Mouse (Mus musculus) kidney, adult 2 months (tissue): ENCODE data around the gene Thbs1. TPM values are rescaled to one million over a fixed set of nuclear protein-coding genes. Genes with fewer than 3 reads are reported as not detected.

Source experiments
- DNase-seq: peaks from one replicate; pipeline ENCODE4 v3.0.0; 2021
- H3K27ac ChIP-seq: fragments of 200-500 bp; 2 replicates; pipeline ENCODE4 v1.5.1; 2012; ENCODE audit warnings: low read depth, low read length, control low read depth, inconsistent platforms; ENCODE audit not compliant: insufficient read depth
- H3K27me3 ChIP-seq: fragments of 200-500 bp; replicated peaks from 2 replicates; pipeline ENCODE4 v1.6.1; 2012; ENCODE audit warnings: mild to moderate bottlenecking, moderate library complexity, low read length, inconsistent platforms; ENCODE audit not compliant: control insufficient read depth, insufficient read depth
- H3K36me3 ChIP-seq: fragments of 200-500 bp; 2 replicates; pipeline ENCODE4 v1.6.1; 2012; ENCODE audit warnings: mild to moderate bottlenecking, moderate library complexity, low read length, inconsistent platforms; ENCODE audit not compliant: control insufficient read depth, insufficient read depth
- H3K4me1 ChIP-seq: fragments of 200-500 bp; 2 replicates; pipeline ENCODE4 v1.6.1; 2011; ENCODE audit warnings: low read length; ENCODE audit not compliant: control insufficient read depth, insufficient read depth
- H3K4me3 ChIP-seq: fragments of 200-500 bp; 2 replicates; pipeline ENCODE4 v1.5.1; 2011; ENCODE audit warnings: mild to moderate bottlenecking, low read depth, low read length, control low read depth; ENCODE audit not compliant: insufficient read depth
- CTCF ChIP-seq: fragments of 200-500 bp; conservative IDR thresholded peaks from 2 replicates; pipeline ENCODE4 v1.5.1; 2011; ENCODE audit warnings: low read depth, mild to moderate bottlenecking, control low read depth, low read length, moderate library complexity, mixed read lengths; ENCODE audit not compliant: insufficient read depth, insufficient read length
- POLR2A ChIP-seq: fragments of 200-500 bp; IDR thresholded peaks from one replicate; pipeline ENCODE4 v1.6.1; 2011; ENCODE audit warnings: low read depth, low read length, control low read depth
- WGBS: fragments of 180-500 bp; shearing (Covaris S2); methylation state at CpG from one replicate; pipeline ENCODE4 v1.1.7; 2018; 5-methylcytosine and 5-hydroxymethylcytosine counted together
- polyA plus RNA-seq: library from polyadenylated mRNA; depleted of rRNA; stranded (reverse); fragments of >200 nt; gene quantifications from 2 replicates; pipeline ENCODE4 v1.2.3, GENCODE M21; 2012; rRNA removed

Thbs1 gene
- polyA plus RNA-seq, 1 experiment, result 19.8 TPM

DNA sequence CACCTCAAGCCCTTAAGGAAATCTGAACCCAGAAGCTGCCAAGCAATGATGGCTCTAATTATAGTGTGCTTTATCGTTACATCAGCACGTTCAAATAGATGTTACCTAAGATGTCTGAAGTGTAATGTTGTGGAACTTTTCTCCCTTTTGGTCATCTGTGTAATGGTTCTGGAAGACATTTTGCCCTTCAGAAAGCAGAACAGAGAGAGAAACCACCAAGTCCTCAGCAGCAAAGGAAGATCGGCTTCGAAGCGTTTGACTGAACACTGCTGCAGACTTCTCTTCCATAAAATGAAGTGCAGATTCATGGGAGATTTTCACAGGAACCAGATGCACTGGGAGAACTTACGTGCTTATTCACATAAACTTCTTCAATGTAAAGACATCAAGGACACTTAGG is 52.5 kb downstream of the Thbs1 start:
- no peaks in the 10 kb centered on the region for H3K36me3 ChIP-seq
- no peak overlapping the region for H3K27ac ChIP-seq
- no peak overlapping the region for H3K4me3 ChIP-seq
- H3K4me1 ChIP-seq, result no peaks in the 10 kb centered on the region
- H3K27me3 ChIP-seq, result no peaks in the 10 kb centered on the region
- DNase-seq, result no peak
- TF ChIP-seq POLR2A, result no peak
- no peak for TF ChIP-seq CTCF
- WGBS, result 65% methylated on average over 6 of the region's 6 CpGs

DNA sequence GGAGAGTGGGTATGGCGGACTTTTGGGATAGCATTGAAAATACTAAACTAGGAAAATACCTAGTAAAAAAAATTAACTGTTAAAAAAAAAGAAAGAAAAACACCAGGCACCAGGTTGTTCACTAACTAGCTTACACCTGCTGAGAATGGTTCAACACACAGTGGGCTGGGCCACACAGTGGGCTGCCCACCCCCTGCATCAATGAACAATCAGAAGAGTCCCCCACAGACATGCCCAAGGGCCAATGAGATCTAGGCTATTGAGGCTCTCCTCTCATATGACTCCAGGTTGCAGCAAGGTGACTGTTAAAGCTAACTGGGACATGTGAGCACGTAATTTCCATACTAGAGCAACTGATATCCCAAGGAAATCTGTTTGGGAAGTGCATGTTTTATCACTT is 54.0 kb downstream of the Thbs1 start:
- Histone ChIP-seq H3K27ac (no peak overlapping the region), H3K4me1 (no peaks in the 10 kb centered on the region), H3K27me3 (no peaks in the 10 kb centered on the region), H3K4me3 (no peak overlapping the region), H3K36me3 (no peaks in the 10 kb centered on the region)
- WGBS, result 69% methylated on average over 2 of the region's 2 CpGs
- no peak for TF ChIP-seq CTCF
- no peak for DNase-seq

DNA sequence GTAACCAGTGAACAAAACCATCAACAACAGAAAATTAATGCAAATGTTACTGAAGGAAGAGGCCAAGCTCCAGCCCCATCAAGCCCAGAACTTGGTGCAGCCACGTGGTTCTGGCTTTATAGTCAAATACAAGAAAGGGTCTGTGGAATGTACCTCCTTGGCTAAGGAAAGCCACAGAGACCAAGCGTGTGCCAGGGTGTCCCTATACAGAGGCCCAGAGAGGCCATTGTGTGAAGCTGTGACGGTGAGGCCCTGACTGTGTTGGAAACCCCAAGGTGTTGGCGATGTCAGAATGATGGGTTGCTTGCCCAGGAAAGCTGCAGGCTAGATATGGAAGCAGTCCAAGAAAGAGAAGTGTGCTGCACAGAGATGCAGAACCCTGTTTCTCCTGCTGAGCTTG is 56.1 kb downstream of the Thbs1 start:
- no peak for TF ChIP-seq POLR2A
- no peak for TF ChIP-seq CTCF
- WGBS, result 73% methylated on average over 4 of the region's 4 CpGs
- H3K36me3 ChIP-seq, result no peaks in the 10 kb centered on the region
- no peak overlapping the region for H3K27ac ChIP-seq
- no peak for DNase-seq
- H3K27me3 ChIP-seq, result no peaks in the 10 kb centered on the region
- no peak overlapping the region for H3K4me3 ChIP-seq
- no peaks in the 10 kb centered on the region for H3K4me1 ChIP-seq

GRCm38 (mm10) chr2:118168225-118168624 is 56.5 kb downstream of the Thbs1 start:
- H3K27ac ChIP-seq, result no peak overlapping the region
- H3K4me1 ChIP-seq, result no peaks in the 10 kb centered on the region
- DNase-seq, result no peak
- no peaks in the 10 kb centered on the region for H3K36me3 ChIP-seq
- TF ChIP-seq POLR2A (no peak), CTCF (no peak)
- WGBS, result 74% methylated on average over 1 of the region's 1 CpGs
- H3K4me3 ChIP-seq, result no peak overlapping the region
- no peaks in the 10 kb centered on the region for H3K27me3 ChIP-seq

DNA sequence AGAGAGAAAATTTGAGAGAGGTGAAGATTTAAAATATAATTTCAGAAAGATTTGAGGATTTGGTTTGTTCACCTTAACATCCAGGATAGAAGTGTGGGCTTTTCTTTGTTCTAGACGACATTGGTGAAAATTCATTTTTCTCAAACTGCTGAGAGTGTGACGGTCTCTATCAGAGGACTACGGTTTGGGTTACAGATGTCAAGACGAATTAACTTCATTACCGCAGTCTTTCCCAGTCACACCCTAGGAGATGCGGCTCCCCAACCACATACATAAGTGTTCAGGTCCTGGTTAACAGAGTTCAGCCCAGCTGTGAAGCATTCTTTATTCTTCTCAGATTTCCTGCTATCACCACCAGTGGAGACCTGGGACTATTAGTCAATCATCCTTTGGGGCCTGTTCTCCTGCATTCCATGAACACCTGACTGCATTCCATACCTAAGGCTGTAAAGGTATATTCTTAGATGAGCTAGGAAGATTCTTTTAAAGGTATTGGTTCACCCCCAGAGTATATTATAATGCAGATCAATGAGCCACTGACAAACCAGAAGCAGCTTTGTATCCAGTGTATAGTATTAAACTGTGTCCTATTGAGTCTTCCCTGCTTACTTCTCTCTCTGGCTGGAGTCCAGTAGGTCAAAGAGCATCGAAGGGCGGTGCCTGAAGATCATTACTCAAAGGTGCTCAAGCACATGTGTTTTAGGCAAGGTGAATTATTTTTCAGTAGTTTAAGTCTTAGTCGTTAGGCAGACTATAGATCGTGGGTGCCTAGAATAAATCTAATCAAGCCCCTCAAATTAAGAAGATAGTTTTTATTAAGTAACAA is 63.1 kb downstream of the Thbs1 start:
- Histone ChIP-seq H3K4me1 (peaks cover 4% of the 10 kb centered on the region; the same call in 1 of the 2 replicates), H3K27me3 (no peaks in the 10 kb centered on the region), H3K27ac (no peak overlapping the region), H3K4me3 (no peak overlapping the region), H3K36me3 (no peaks in the 10 kb centered on the region)
- WGBS, result 67% methylated on average over 10 of the region's 10 CpGs
- TF ChIP-seq POLR2A (no peak), CTCF (no peak)
- DNase-seq, result peak; percentile 76

Other genes starting within 250 kb of the Thbs1 start
- 0.14 and 0.18 TPM in 2 replicates for gene Fsip1, start 145.1 kb downstream of the Thbs1 start, polyA plus RNA-seq